Mouse (Mus musculus): Measurements from ENCODE around the gene Srpk3.
"Not testable (repeated sequence)": the region's sequence is repeated elsewhere in the genome, so short reads cannot be mapped to it uniquely, and the experiment has no call there.

Srpk3 gene

GRCm38 (mm10) chrX:73774168-73774760 is at the start of gene Srpk3:
Gene Srpk3, plus strand, starts transcription at chrX:73774405.
- DNase-seq: no peak

GRCm38 (mm10) chrX:73730908-73731307 is 43.3 kb upstream of the Srpk3 start:
- DNase-seq: no peak

GRCm38 (mm10) chrX:73738155-73738554 is 36.0 kb upstream of the Srpk3 start:
- no peak for DNase-seq

DNA sequence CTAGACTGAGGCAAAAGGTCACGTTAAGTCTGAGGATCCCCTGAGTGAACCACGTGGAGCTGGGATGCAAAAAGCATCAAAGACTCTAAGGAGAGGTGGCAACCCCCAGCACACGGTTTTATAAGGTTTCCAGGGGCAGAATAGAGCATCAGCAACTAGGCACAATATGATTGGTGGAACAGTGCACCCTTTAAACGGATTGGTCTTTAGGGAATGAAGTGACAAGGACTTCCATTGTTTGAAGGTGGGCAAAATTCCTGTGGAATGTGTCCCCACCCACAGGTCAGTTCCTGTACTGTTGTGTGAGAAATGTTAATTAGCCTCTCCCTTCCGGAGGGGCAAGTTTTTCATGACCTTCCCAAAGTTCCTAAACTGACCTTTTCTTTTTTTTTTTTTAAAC is 35.1 kb upstream of the Srpk3 start:
- DNase-seq: no peak

DNA sequence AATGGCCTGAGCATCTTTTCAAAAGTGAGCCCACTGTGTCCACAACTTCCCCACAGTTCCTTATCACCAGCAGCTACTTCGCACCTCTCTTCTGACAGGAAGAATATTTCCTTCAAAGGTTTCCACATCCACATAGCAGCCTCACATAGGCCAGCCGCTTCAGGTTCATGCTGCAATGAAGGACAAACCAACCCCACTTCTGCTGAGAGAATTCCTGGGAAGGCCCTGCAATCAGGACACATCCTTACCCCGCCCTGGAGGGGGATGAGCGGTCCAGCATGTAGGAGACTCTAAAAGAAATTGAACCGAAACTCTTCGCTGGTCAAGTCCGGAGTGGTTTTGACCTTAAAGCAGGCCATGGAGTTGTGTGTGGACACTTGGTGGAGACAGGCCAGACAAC is 34.4 kb upstream of the Srpk3 start:
- not testable (repeated sequence) for DNase-seq

DNA sequence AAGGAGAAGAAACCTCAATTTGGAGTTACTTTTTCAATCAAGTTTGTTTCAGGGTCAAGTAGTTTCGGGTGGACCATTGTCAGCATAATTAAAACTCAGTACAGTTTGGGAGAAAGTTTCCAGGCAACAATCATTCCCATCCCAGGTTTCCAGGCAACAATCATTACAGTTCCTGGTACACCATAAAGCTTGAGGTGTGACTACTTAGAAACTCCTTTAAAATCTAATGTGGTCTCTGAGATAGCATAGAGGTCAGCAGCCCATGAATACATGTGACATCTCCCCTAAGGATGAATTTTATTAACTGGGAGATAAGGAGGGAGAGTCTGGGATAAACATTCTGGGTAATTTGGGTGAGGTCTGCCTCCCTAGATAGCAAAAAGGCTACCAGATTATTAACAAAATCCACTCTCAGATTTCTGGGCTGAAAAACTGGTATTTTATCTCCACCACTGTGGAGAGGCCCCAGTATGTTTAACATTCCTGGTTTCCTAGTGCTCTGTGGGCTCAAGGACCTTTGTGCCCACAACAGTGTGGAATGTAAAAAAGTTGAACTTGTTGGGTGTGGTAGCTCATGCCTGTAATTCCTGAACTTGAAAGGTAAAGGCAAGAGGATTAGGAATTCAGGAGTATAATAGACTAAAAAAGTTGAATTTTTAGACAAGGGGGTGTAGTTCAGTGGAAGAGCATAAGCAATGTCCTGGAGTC is 29.3 kb upstream of the Srpk3 start:
- DNase-seq: no peak

- DNase-seq: no peak
These were observed 25.2 kb upstream of the Srpk3 start for GRCm38 (mm10) chrX:73748977-73749376.

DNA sequence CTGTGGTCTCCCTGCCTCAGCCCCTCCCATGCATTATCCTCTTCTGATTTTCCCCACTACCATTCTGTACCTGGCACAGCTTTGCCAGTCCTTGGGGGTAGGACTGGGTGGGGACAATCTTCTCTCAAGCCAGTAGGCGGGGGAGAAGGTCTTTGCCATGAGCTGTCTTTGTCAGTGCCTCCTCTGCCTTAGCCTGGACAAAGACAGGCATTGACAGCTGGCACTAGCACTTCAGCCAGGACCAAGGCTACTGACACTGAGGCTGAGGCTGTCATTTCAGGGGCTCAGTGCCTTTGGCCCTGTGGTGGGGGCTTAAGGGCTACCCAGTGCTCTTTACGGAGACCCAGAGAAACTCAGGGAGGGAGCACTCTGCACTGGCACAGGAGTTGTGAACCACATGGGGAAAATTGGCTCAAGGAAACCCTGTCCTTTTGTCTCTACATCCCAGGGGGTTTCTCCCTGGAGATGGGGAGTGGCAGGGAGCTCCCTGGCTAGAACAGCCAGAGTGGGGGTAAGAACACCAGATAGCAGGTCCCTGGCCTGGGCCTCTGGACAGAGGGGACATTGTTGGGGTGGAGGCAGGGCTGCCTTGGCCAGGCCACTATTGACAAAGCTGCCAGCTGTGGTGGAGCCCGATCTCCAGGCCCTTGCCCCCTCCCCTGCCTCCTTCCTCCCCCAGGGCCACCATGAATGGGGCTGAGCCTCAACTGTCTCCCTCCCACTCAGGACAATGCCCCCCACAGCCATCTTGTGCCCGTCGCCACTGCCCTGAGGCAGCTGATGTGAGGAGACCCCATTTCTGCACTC is 17.7 kb upstream of the Srpk3 start, which contains the start of gene Plxnb3:
Gene Plxnb3 (plus strand): TSS at position 757 of the 807 bp plus-strand sequence.
- no peak for DNase-seq

- no peak for DNase-seq
These were observed 15.5 kb upstream of the Srpk3 start for GRCm38 (mm10) chrX:73758611-73759290.

- peak; percentile 59 for DNase-seq
These were observed 8.9 kb upstream of the Srpk3 start for GRCm38 (mm10) chrX:73765311-73765710.

GRCm38 (mm10) chrX:73767267-73767666 is 6.9 kb upstream of the Srpk3 start:
- DNase-seq: no peak

DNA sequence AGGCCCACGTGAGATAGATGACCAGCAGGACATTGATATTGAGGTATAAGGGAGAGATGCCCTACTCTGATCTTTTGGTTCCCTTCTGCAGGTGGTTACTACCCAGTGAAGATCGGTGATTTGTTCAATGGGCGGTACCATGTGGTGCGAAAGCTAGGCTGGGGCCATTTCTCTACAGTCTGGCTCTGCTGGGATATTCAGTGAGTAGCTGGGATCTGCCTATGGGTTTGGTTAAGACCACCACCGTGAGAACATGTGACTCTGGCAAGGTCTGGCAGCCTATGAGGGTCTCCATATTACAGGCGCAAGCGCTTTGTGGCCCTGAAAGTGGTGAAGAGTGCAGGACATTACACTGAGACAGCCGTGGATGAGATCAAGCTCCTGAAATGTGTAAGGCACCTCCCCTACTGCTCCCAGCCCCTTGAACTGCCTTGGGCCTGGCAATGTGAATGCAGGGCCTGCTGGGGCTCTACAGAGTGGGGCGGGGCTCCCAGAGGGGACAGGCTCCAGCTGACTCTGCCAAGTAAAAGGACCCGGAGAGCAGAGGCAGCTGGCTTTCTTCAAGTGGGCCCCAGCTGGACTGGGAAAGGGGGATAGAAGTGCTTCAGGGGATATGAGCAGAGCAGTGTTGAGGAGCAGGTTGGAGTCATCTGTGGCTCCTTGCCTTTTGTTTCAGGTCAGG is 738 bp downstream of the Srpk3 start:
- DNase-seq: no peak

DNA sequence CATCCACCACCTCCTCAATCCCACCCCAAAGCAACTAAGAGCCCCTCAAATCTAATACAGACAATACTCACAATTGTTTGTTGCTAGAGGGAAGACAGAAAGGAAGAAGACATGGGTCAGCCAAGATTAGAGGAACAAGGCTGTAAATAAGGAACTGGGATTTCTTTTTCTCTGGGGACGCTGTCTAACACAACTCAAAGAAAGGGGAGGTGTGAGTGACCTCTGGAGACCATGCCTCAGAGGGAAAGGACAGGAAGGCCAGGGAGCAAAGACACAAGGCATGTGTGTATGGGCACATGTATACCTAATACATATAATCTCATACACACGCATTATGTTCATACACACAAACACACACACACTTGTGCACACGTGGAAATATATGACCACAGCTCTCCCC is 8.0 kb downstream of the Srpk3 start:
- no peak for DNase-seq

DNA sequence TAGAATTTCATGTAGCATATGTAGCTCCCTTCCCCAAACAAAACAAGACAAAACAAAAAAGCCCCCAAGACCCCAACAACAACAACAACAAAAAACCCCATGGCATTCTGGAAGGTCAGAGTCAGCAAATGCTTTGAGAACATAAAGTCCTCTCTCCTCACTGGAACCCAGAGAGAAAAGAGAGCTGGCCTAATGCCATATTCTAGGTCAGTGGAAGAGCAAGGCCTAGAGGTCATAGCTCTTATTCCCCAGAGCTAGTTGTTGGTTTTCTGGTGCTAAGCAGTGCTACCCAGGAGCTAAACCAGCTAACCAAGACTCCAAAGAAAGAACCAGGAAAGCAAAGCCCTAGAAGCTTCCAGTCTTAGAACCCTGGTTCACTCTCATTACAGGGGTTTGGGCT is 11.5 kb downstream of the Srpk3 start:
- DNase-seq: peak; percentile 55

DNA sequence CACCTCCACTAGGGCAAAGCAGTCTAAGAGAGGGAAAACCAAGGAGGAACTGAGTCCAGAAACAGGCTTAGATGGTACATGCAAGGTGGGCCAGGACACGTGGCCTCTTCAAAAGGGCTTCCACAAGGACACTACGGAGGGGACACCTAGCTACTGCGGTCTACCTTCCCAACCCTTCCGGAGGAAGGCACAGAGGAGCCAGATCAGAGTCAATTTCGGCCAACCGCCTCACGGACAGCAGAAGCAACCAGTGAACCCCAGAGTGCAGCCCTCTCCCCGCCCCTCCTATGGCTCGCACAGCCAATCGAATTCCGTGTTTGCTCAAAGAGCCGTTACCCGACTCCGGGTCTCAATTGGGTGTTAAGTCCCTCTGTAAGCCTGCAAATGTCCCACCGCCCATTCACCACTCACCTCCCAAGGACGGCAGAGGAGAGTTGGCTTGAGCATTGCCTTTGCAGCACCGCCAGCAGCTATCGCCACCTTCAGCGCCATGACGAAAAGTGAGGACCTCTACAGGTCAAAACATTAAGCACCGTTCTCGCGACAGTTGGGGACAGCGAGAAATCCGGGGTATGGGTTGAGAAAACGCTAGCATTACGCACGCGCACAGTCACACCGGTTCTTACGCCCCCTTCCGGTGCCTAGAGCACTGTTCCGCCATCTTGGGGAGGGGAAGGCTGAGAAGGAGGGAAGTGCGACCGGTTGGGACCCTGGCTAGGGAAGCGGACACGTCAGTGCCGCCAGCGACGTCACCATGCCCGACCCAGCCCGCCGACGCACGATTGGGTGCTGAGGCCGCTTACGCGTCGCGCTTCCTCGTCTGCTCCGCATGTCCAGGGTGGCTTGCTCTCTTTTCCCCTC is 12.4 kb downstream of the Srpk3 start, which contains the start of the genes Idh3g and Ssr4:
Gene Idh3g (minus strand): TSS at position 534 of the 861 bp plus-strand sequence.
Gene Ssr4 (plus strand): TSS at position 665 of the 861 bp plus-strand sequence.
- peak; percentile 96 for DNase-seq

DNA sequence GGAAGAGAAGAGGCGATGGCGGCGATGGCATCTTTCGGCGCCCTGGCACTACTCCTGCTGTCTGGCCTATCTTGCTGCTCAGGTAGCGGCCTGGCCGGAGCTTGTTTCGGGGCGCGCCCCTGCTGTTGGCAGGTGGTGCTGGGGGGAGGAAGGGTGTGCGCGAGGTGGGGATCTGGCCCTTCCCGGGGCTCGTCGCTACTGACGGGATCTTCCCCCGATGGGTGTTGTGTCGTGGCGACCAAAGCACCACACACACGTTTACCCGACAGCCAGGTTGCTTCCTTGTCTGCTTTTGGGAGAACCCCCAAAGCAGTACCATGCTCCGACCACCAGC is 13.0 kb downstream of the Srpk3 start:
- no peak for DNase-seq

DNA sequence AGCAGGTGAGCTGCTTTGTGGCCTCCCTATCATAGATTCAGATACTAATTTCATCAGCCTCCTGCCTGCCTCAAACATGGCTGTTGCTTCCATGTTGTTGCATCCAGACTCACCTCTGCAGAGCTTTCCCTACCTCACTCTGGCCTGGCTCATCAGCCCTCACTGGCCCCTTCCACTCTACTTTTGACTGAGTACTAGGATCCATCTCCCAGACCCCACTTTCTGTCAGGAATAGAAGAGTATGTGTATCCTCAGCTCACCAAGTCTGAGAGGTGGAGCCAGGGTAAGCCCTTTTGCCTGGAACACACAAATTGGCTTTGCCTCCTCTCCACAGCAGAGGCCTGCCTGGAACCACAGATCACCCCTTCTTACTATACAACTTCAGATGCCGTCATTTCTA is 14.3 kb downstream of the Srpk3 start:
- no peak for DNase-seq

- no peak for DNase-seq
These were observed 18.8 kb downstream of the Srpk3 start for GRCm38 (mm10) chrX:73793039-73793438.

DNA sequence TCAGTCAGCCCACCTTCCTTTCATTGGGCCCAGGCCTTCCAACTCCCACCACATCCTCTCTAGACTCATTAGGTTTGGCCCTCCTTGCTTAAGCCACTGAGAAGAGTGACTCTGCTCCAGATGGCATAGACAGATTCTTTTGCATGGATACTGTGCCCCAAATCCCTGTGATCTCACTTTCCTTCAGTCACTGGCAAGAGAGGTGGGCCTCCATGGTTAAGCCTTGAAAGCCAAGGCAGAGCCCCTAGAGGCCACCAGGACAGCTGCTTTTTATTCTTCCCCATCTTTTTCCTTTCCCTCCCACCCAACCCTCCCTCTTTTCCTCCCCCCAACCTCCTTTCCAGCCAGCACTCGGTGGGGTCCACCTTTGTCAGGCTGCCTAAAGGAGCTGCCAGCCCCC is 19.3 kb downstream of the Srpk3 start:
- no peak for DNase-seq

GRCm38 (mm10) chrX:73797511-73797910 is 23.3 kb downstream of the Srpk3 start:
- DNase-seq: no peak

DNA sequence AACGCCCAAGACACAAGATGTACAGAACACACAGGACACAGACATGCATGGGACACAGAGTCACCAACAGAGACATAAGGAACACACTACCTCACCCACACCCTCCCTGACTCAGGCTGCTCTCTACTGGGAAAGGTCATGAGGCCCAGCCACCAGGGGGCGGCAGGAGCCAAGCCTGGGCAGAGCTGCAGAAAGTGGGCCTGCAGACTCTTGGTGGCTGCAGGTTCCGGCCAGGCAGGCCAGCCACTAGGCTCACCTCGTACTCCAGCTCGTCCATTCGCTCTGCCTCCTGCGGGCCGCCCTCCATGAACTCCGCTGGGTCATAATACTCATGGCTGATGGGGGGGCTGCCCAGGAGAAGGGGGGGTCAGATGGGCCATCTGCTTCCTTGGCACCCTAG is 24.3 kb downstream of the Srpk3 start:
- peak; percentile 74 for DNase-seq

GRCm38 (mm10) chrX:73805814-73806213 is 31.6 kb downstream of the Srpk3 start:
- no peak for DNase-seq

Data from kidney, adult 9 months (tissue).